Mouse (Mus musculus) gastrocnemius, postnatal 14 days (tissue): ENCODE data around the gene Cyp11a1. TPM values are rescaled to one million over a fixed set of nuclear protein-coding genes. Genes with fewer than 3 reads are reported as not detected.

Experiments used
- DNase-seq: peaks from one replicate; pipeline ENCODE4 v3.0.0; 2021; ENCODE audit warnings: mixed read lengths
- intact Hi-C: fragments of 180-260 bp; cut with DNase I; formaldehyde crosslinking; loops from one replicate; pipeline ENCODE4 v1.15.1; 2025; ENCODE audit warnings: low total_unique reads
- total RNA-seq, 2 experiments: library from RNA; stranded (reverse); gene quantifications; 2 replicates each; pipeline ENCODE4 v1.2.3; 2021

The Cyp11a1 gene
- total RNA-seq, 2 experiments from 2014 or later = 0.98 TPM; not detected in 1

DNA sequence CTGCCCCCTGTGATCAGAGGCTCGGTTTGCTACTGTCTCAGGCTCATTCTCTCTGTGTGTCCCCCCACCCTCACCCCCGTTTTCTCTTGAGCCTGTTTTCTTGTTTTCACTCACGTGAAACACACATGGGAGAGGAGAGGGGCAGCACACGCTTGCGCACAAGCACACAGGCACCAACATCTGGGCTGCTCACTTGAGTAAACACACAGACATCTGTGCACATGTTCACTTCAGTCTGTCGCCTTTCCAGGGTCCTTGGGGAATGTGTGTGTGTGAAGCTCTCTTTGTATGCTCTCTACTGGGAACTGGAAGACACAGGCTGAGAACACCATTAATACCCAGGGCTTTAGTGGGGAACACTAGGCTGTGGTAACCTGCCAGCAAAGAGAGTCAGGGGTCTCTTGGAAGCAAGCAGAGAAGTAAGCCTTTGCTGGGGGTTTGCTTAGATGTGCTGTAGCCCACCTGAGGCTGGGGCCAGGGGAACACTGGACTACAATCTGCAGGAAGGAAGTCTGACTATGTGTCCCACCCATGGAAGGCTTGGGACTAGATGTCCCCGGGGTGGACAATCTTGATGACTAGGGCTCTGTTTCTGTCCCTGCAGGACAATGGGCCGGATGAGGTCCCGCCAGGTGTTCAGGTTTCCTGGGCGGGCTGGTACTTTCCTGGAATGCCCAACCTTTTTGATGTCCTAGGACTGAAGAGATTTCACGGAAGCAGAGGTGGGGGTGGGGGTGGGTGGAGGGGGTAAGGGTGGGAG is 36.3 kb upstream of the Cyp11a1 start:
- no peak for DNase-seq
- intact Hi-C loops = no loop called here

DNA sequence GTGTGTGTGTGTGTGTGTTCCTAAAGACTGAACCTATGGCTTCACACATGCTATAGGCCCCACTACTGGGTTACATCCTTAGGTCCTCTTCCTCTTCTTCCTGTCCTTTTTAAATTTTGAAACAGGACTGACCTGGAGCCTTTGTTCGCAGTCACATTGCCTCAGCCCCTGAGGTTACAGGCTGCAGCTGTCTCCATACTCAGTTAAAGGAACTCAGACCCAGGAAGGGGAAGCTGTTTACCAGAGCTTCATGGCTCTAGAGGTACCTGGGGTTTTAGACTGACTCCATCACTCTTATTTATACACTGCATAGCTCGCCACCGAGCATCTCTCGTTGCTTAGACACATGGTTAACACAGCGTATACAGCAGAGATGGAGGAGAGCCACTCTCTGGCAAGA is 34.8 kb upstream of the Cyp11a1 start:
- DNase-seq = no peak
- intact Hi-C loops = no loop called here

DNA sequence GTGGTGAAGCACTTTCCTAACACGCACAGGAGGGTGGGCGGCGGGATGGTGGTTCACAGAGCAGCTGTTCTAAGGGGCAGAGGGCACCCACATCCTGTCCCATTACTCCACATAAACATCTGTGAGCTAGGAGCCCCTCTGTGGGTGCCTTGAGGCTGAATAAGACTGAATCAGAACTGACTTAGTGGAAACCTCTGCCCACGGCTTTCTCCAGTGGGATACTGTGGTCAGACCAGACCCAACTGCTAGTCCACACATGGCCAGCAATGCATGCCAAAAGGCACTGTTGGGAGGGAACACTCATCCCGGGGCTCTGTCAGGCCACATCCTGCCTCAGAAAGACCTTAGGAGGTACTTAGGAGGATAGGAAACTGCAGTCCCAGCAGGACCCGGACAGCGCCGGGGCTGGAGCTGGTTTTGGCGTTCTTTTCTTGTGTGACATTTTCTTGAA is 34.0 kb upstream of the Cyp11a1 start:
- DNase-seq = no peak
- intact Hi-C loops = no loop called here

DNA sequence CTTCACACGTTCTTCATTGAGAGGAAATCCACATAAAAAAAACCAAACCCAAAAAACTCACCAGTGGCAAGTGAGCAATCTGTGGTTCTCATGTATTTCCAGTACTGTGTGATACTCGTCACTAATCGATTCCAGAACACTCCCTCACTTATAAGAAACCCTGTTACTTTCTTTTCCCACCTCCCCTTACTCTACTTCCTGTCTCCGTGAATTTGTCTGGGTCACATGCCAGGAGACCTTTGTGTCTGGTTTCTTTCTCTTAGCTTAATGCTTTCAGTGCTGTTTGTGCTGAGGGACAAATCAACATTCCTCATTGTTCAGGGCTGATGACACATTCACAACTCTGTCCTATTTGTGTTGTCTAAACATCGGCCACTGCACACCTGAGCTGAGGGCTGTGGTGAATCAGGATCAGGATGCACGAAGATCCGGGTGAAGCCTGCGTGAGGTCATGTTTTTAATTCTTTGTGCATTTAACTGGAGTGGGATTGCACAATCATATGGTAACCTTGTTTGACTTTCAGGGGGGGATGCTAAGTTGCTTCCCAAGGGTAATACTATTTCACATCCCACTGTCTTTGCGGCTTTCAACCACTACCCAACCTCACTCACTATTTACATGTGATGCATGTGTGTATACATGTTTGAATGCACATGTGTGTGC is 33.3 kb upstream of the Cyp11a1 start:
- intact Hi-C loops = no loop called here
- no peak for DNase-seq

- DNase-seq = no peak
- intact Hi-C loops = no loop called here
Observed at GRCm38 (mm10) chr9:57973440-57974066, 32.7 kb upstream of the Cyp11a1 start.

GRCm38 (mm10) chr9:57974221-57974620 is 32.0 kb upstream of the Cyp11a1 start:
- intact Hi-C loops = no loop called here
- no peak for DNase-seq

DNA sequence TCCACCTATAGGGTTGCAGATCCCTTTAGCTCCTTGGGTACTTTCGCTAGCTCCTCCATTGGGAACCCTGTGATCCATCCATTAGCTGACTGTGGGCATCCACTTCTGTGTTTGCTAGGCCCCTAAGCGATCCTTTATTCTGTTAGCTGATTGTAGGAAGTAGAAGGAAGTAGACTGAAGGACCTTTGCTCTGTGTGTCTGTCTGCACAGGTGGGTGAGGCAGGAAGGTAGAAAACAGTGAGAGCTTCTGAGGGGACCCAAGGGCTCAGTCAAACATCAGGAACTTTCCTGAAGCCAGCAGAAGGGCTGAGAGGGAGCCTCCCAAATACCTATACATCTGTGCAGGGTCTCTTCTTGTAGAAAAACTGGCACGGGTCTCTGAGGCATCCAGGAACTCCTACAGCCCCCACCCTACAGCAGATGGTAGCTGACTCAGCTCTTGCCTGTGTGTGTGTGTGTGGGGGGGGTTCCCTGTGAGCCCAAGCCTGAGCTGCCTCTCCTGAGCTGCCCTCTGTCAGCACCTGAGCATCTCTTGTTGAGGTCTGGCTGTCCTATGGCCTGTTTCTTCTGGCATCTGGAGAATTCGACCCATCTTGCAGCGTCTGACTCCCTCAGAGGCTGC is 30.9 kb upstream of the Cyp11a1 start:
- DNase-seq = no peak
- intact Hi-C loops = no loop called here

DNA sequence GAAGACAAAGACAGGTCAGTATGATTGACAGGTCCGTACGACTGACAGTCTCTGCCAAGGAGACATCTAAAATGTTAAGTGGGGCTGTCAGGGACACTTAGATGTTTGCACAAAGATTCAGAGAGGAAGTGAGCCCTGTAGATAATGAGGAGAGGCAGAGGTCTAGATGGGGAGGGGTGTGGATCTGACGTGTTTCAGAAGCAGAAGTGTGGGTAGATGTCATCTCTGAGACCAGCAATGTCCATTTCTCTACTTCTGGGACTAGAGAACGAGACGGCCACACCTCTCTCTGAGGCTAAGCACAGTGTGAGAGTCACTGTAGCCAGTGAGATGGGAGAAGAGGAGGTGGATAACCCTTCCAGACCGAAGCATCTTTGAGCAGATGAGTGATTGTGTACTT is 28.2 kb upstream of the Cyp11a1 start:
- intact Hi-C loops = no loop called here
- no peak for DNase-seq

DNA sequence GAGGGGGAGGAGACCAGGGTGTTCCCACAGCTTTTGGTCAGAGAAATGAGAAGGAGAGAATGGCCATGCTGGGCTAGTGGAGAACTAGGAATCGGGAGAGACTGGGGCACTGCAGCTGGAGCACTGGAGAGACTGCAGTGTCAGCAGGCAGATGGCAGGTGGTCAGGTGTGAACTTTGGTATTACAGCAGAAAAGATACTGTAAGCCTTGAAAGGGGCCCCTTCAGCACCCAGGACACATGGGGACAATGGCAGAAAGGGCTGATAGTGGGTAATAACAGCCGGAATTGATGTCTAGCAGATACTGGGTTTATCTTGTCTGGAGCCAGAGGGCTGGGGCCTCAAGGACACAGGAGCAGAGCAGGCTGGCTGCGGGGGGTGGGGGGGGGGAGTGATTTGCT is 27.4 kb upstream of the Cyp11a1 start:
- no peak for DNase-seq
- intact Hi-C loops = no loop called here

DNA sequence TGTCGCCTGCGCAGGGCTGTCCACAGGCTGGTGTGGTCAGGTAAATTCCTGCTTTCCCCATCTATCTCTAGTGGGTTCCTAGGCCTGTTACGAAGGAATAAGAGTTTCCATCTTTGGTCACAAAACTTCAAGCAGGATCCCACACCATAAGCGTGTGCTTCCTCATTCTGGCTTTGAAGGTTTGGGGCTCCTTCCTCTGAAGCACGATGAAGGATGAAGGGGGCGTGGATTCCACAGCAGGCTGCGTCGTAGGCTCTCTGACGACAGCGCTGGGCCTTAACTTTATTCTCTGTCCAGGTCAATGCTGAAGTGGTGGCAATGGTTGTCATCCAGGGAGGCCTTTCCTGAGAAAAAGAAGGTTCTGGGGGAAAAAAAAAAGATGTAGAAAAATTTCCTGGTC is 25.6 kb upstream of the Cyp11a1 start:
- DNase-seq = no peak
- intact Hi-C loops = no loop called here

DNA sequence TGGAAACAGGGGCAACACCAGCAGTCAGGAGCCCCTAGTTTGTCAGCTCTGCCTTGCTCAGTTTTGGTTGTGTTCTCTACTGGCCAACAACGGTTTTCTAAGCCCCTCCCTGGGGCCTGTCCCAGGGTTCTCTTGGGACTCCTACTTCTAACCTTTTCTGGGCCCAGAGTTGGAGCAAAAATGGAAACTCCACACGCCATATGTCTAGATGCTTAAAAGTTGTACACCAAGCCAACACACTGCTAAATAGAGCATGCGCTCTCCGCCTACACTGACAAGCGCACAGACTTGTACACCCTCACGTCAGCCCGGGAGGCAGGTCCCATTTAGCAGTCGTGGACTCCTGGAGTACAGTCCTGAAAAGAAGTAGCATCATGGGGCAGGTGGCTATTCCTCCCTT is 20.9 kb upstream of the Cyp11a1 start:
- intact Hi-C loops = no loop called here

GRCm38 (mm10) chr9:57986293-57986692 is 19.9 kb upstream of the Cyp11a1 start:
- intact Hi-C loops = no loop called here

More for the DNA sequence above, 20.9 kb upstream of the Cyp11a1 start:
- no peak for DNase-seq

GRCm38 (mm10) chr9:57988098-57988497 is 18.1 kb upstream of the Cyp11a1 start:
- intact Hi-C loops = no loop called here
- no peak for DNase-seq

More at GRCm38 (mm10) chr9:57986293-57986692, 19.9 kb upstream of the Cyp11a1 start:
- DNase-seq = no peak

- DNase-seq = no peak
- intact Hi-C loops = no loop called here
Observed at GRCm38 (mm10) chr9:57989309-57989708, 16.9 kb upstream of the Cyp11a1 start.

DNA sequence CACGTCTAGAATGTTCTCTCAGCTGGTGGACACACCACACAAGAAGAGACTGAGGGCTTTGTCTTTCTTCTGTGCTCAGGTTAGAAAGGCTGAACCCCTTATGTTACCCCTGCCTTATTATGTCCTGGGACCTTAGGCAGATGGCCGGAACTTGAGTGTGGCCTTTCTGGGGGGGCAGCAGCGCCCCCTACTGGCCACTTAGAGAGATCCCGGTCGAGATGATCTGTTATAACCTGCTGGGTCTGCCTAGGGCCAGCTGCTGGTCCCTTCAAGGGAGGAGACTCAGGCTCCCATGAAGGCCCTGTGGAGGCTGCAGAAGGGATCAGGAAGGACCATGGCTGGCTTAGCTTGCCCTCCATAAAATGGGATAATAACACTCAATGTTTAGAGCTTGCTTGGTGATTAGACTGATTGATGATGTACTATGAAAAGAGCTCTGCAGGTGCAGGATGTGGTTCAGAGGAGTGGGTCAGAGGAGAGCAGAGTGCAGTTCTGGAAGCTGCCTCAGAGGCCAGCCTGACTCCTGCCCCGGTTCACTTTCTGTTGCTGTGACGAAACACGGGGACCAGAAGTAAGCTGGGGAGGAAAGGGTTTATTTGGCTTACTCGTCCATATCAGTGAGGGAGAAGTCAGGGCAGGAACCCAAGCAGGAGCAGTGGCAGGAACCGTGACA is 15.6 kb upstream of the Cyp11a1 start:
- intact Hi-C loops = loop anchor here (2.0 to 10.0 kb wide), 2 partner anchors 48 to 216 kb away; no protein-coding TSS in a partner anchor
- DNase-seq = peak; percentile 33

DNA sequence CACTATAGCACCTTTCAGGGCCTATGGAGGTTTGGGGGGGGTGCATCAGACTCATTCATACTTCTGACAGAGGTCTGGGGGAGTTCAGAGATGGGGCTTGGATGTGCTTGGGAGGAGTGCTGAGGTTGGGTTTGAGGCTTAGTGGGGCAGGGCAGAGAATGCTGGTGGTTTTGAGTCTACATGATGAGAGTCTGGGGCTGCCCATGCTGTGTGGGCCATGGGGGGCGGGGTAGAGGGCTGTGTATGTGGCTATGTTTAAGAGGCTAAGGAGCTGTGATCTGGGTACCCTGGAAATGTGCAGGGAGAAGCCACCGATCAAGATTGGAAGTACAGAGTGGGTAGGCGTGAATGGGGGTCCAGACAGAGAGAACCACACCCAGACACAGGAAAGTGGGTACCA is 14.2 kb upstream of the Cyp11a1 start:
- no peak for DNase-seq
- intact Hi-C loops = loop anchor here (2.0 to 10.0 kb wide), 2 partner anchors 55 to 217 kb away; no protein-coding TSS in a partner anchor

GRCm38 (mm10) chr9:57992781-57993591 is 13.2 kb upstream of the Cyp11a1 start:
- no peak for DNase-seq
- intact Hi-C loops = loop anchor here (2.0 to 10.0 kb wide), 2 partner anchors 56 to 218 kb away; no protein-coding TSS in a partner anchor

DNA sequence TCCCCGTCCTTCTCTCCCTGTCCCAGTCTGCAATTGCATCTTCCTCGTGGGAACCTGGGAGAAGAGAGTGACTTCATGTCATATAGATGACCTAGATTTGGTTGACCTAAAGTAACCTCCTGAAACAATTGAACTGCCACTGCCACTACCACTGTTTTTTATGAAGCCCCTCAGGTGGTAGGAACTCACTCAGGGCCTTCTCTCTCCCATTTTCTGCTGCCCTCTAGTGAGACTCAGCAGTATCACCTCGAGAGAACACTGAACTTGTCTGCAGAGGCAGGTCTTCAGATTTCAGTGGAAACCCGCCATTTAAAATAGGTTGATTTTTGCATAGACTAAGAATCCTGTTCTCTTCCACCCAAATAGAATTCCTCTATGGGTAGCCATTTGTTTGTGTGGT is 10.9 kb upstream of the Cyp11a1 start:
- no peak for DNase-seq
- intact Hi-C loops = loop anchor here (5.0 to 10.0 kb wide), 2 partner anchors 133 to 220 kb away; no protein-coding TSS in a partner anchor
